Mouse (Mus musculus) megakaryocyte, embryonic 14.5 days (primary cell): ENCODE measurements around the gene Krtap5-3.

Experiments used
- FLI1 ChIP-seq: IDR thresholded peaks from 2 replicates; pipeline ENCODE4 v1.6.1; 2012; ENCODE audit warnings: low read length, inconsistent platforms, mixed read lengths
- GATA1 ChIP-seq: IDR thresholded peaks from 3 replicates; pipeline ENCODE4 v1.6.1; 2012; ENCODE audit warnings: mixed read lengths, low read length, inconsistent platforms, borderline replicate concordance

DNA sequence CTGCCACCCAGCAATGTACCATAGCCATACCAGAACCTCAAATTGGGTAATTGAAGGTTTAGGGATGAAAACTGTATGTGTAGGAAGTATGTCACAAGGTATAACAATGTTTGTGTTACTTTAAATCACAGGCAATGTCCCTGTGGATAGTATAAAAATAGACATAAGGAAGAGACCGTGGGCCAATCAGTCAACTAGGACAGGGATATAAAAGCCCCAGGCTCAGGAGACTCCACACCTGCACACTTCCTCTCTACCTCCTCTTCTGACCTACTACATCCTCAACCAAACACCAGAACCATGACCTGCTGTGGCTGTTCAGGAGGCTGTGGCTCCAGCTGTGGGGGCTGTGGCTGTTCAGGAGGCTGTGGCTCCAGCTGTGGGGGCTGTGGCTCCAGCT is 10.4 kb downstream of the Krtap5-3 start, which contains the start of gene Gm7579:
- TF ChIP-seq FLI1 (no peak), GATA1 (no peak)
